Mouse (Mus musculus) thymus, adult 2 months (tissue): ENCODE measurements around the gene Tet1. TPM values are rescaled to one million over a fixed set of nuclear protein-coding genes. Genes with fewer than 3 reads are reported as not detected.

Source experiments
- DNase-seq: peaks from one replicate; pipeline ENCODE4 v3.0.0; 2021
- H3K27ac ChIP-seq: fragments of 200-500 bp; 2 replicates; pipeline ENCODE4 v1.5.1; 2012; ENCODE audit warnings: low read length, control low read depth; ENCODE audit not compliant: control insufficient read depth, insufficient read depth
- H3K27me3 ChIP-seq: fragments of 200-500 bp; 2 replicates; pipeline ENCODE4 v1.6.1; 2012; ENCODE audit warnings: mild to moderate bottlenecking, low read length, moderate library complexity, mixed read lengths; ENCODE audit not compliant: control insufficient read depth, insufficient read depth
- H3K36me3 ChIP-seq: fragments of 200-500 bp; 2 replicates; pipeline ENCODE4 v1.6.1; 2012; ENCODE audit warnings: mild to moderate bottlenecking, low read length, moderate library complexity; ENCODE audit not compliant: control insufficient read depth, insufficient read depth
- H3K4me1 ChIP-seq: fragments of 200-500 bp; replicated peaks from 2 replicates; pipeline ENCODE4 v1.6.1; 2012; ENCODE audit warnings: low read length; ENCODE audit not compliant: control insufficient read depth, insufficient read depth
- H3K4me3 ChIP-seq: fragments of 200-500 bp; 2 replicates; pipeline ENCODE4 v1.5.1; 2012; ENCODE audit warnings: mild to moderate bottlenecking, low read length, control low read depth, moderate library complexity; ENCODE audit not compliant: control insufficient read depth, insufficient read depth
- CTCF ChIP-seq: fragments of 200-500 bp; IDR thresholded peaks from 2 replicates; pipeline ENCODE4 v1.5.1; 2012; ENCODE audit warnings: mild to moderate bottlenecking, control low read depth, low read length, moderate library complexity, borderline replicate concordance; ENCODE audit not compliant: control insufficient read depth, poor library complexity, insufficient read depth; ENCODE audit errors: extremely low read depth
- POLR2A ChIP-seq: fragments of 200-500 bp; IDR thresholded peaks from 2 replicates; pipeline ENCODE4 v1.6.1; 2012; ENCODE audit warnings: mild to moderate bottlenecking, low read length, control low read depth, moderate library complexity; ENCODE audit not compliant: control insufficient read depth, poor library complexity, insufficient read depth; ENCODE audit errors: extremely low read depth
- WGBS: fragments of 180-500 bp; shearing (Covaris S2); methylation state at CpG from one replicate; pipeline ENCODE4 v1.1.7; 2018; 5-methylcytosine and 5-hydroxymethylcytosine counted together
- polyA plus RNA-seq: library from polyadenylated mRNA; depleted of rRNA; stranded (reverse); fragments of >200 nt; gene quantifications from 2 replicates; pipeline ENCODE4 v1.2.3, GENCODE M21; 2012

Gene Tet1
- polyA plus RNA-seq, 1 experiment = 5.7 TPM

DNA sequence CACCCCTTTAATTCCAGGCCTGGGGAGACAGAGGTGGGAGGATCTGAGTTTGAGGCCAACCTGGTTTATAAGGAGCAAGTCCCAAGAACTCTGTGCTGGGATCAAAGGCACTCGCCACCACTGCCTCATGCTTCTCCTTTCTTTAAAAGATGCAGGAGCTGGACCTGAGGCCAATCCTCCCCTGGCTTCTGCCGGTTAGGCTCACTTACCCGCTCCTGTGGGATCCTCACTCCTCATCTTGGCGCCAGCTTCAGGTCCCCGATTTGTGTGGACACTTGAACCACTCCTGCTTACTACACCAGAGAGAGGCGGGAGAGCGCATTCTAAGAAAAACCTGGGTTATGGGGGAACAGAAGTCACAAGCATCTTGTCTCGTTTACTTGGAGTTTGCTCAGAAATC, 7.0 kb downstream of the Tet1 start:
- no peak overlapping the region for H3K27ac ChIP-seq
- H3K36me3 ChIP-seq = no peaks in the 10 kb centered on the region
- H3K27me3 ChIP-seq = no peaks in the 10 kb centered on the region
- no peak for DNase-seq
- TF ChIP-seq POLR2A (no peak), CTCF (no peak)
- H3K4me3 ChIP-seq = no peak overlapping the region
- H3K4me1 ChIP-seq = no peaks in the 10 kb centered on the region
- WGBS = 91% methylated on average over 8 of the region's 8 CpGs

DNA sequence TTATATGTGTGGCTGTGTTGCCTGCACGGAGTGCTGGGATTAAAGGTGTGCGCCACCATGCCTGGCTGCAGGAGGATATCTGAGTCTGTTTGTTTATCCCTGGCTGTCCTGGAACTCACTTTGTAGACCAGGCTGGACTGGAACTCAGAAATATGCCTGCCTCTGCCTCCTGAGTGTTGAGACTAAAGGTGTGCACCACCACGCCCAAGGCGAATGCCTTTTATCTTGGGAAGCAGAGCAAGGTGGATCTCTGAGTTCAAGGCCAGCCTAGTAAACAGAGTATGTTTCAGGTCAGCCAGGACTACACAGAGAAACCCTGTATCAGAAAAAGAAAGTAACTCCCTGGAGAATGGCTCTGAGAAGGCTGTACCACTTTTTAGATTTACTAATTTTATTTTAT, 8.7 kb downstream of the Tet1 start:
- TF ChIP-seq POLR2A (no peak), CTCF (no peak)
- WGBS = 97% methylated on average over 4 of the region's 4 CpGs
- no peaks in the 10 kb centered on the region for H3K27me3 ChIP-seq
- H3K36me3 ChIP-seq = no peaks in the 10 kb centered on the region
- H3K4me3 ChIP-seq = no peak overlapping the region
- H3K4me1 ChIP-seq = no peaks in the 10 kb centered on the region
- H3K27ac ChIP-seq = no peak overlapping the region
- no peak for DNase-seq

DNA sequence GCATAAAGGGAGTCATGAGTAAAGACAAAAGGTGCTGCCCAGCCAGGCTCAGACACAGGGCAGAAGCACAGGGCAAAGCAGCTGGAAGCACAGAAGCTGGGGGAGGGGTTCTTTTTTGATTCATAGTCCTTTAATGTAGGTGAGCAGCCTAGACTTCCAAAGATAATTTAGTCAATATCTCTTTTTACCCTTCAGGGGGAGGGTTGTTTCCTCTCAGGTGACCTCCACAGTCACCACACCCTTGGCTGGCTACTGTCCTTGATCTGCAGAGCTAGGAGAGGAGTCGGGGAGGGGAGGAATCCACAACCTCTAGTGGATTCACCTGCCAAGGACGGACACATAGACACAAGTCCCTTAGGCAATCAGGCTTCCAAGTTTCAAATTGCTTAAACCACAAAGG, 10.7 kb downstream of the Tet1 start:
- DNase-seq = no peak
- no peaks in the 10 kb centered on the region for H3K27me3 ChIP-seq
- no peak overlapping the region for H3K27ac ChIP-seq
- no peaks in the 10 kb centered on the region for H3K4me1 ChIP-seq
- no peak for TF ChIP-seq POLR2A
- no peak for TF ChIP-seq CTCF
- no peak overlapping the region for H3K4me3 ChIP-seq
- H3K36me3 ChIP-seq = no peaks in the 10 kb centered on the region
- 97% methylated on average over 2 of the region's 2 CpGs for WGBS

- Histone ChIP-seq H3K27me3 (no peaks in the 10 kb centered on the region), H3K36me3 (no peaks in the 10 kb centered on the region), H3K4me1 (no peaks in the 10 kb centered on the region), H3K4me3 (no peak overlapping the region), H3K27ac (no peak overlapping the region)
- TF ChIP-seq CTCF = no peak
- no peak for TF ChIP-seq POLR2A
- DNase-seq = no peak
- 100% methylated on average over 3 of the region's 3 CpGs for WGBS
Observed at GRCm38 (mm10) chr10:62897437-62897836, 11.4 kb downstream of the Tet1 start.

GRCm38 (mm10) chr10:62896774-62897173, 12.0 kb downstream of the Tet1 start:
- no peak overlapping the region for H3K27ac ChIP-seq
- no peak overlapping the region for H3K4me3 ChIP-seq
- TF ChIP-seq CTCF (no peak), POLR2A (no peak)
- no peaks in the 10 kb centered on the region for H3K27me3 ChIP-seq
- DNase-seq = no peak
- H3K4me1 ChIP-seq = no peaks in the 10 kb centered on the region
- H3K36me3 ChIP-seq = no peaks in the 10 kb centered on the region
- WGBS = 90% methylated on average over 4 of the region's 4 CpGs

DNA sequence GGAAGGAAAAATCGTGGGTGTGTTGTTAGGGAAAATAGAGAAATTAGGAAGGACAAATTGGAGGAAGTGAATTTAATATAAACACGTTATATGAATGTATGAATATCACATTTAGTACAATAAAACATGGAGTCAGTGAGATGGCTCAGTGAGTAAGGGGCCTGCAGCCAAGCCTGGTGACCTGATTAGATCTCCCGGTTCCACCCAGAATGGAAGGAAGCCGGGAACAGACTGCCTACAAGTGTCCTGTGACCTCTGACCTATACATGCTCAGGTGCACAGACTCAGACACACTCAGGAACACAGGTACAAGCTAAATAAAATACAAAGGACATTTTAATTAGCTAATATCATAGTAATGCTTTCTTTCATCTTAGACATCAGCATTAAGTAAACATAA, 12.8 kb downstream of the Tet1 start:
- WGBS = 73% methylated on average over 4 of the region's 4 CpGs
- H3K4me3 ChIP-seq = no peak overlapping the region
- no peaks in the 10 kb centered on the region for H3K27me3 ChIP-seq
- no peak for DNase-seq
- no peaks in the 10 kb centered on the region for H3K36me3 ChIP-seq
- no peaks in the 10 kb centered on the region for H3K4me1 ChIP-seq
- no peak for TF ChIP-seq CTCF
- no peak for TF ChIP-seq POLR2A
- no peak overlapping the region for H3K27ac ChIP-seq

DNA sequence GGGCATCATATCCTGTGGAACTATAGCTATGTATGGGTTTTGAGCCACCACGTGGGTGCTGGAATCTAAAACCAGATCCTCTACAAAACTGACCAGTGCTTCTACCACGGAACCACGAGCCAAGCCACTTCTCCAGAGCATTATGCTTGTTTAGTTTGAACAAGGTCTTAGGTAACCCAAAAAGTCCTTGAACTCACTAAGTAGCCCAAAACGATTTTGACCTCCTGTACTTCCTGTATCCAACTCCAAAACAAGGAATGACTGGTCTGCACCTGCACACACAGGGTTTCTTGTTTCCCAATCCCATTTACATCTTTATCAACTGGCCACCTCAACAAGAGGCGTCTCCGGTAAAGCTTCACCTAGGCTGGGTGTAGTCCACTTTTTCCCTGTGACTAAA, 13.4 kb downstream of the Tet1 start:
- H3K4me1 ChIP-seq = no peaks in the 10 kb centered on the region
- no peak overlapping the region for H3K27ac ChIP-seq
- H3K36me3 ChIP-seq = no peaks in the 10 kb centered on the region
- no peak for DNase-seq
- WGBS = 68% methylated on average over 6 of the region's 6 CpGs
- no peaks in the 10 kb centered on the region for H3K27me3 ChIP-seq
- H3K4me3 ChIP-seq = no peak overlapping the region
- no peak for TF ChIP-seq POLR2A
- no peak for TF ChIP-seq CTCF
